Mouse (Mus musculus) A20 (cell line): Measurements from ENCODE around the gene Myocd.

Experiments used
- DNase-seq: peaks from one replicate; pipeline ENCODE4 v3.0.0-alpha.2; 2011; ENCODE audit warnings: low read depth, low spot score

The Myocd gene

DNA sequence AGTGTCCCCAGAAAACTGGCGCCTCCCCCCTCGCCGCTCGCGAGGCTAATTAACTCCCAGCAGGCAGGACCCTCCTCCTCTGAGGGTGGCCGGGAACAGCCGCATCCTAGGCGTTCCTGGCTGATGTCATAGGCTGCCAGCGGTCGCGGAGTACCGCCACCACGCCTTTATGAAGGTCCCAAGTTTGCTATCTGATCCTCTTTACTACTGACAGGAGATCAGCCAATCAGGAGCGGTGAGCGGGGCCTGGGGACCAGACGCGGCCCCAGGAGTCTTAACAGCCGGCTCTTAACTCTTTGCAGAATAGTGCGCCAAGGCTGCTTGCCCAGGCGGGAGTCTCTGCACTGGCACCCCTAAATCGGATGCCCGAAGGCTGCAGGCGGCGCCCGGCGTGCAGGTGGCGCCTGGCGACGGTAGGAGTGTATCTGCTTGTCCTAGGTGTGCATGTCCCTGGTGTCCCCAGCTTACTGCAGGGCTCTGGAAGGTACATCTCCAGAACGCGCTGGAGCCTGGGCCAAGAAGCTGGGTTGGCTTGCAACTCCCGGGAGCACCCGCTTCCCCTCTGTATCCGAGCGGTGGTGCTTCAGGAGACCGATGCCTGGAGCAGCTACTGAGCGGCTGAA is at the start of gene Myocd:
Myocd (minus strand) TSS at position 139 of the 623 bp plus-strand sequence.
- DNase-seq: no peak

DNA sequence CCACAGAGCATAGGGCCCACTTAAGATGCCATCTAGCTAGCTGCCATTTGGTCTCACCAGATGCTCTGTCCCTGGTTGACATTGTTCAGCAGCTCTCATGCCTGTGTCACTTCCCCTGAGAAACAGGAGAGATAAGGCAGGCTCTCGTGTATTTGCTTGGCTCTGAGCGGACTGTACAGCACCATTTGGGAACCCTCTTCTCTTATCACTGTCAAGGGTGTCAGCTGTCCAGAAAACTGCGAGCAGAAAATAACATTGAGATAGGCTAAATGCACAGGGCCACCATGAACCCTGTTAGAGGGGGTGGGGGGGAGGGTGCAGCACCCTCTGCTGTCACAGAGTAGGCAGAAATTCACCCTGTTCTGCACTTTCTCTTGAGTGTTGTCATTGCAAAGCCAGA is 34.0 kb upstream of the Myocd start:
- DNase-seq: no peak

DNA sequence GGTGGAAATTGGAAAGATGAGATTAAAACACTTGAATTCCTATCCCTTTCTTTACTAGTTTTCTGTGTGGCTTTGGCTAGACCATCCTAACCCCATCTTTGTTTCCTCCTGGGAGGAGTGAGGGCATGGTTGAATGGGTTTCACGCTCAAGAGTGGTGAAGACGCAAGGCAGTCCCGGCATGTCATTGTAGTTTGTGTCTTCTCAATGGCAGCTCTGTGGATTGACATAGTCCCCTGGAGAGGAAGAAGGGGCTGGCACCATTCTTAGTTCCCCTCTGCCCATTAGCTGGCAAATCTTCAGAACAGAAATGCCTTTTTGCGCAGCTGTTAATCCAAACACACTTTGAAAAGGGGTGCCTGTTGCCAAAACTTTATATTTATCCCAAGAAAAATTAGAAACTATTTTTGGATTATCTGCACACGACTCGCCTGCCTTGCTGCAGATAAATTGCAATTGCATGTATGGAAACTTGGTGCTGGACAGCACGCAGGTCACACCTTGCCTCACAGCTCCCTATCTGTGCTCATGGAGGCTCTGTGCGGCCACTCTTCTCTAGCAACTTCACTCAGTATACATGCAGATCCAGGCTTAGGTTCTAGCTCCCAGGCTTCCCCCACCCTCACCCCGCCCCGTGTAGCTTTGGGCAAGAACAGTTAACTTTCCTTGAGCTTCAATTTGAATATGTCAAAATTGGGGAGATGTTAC is 24.5 kb upstream of the Myocd start:
- DNase-seq: no peak

DNA sequence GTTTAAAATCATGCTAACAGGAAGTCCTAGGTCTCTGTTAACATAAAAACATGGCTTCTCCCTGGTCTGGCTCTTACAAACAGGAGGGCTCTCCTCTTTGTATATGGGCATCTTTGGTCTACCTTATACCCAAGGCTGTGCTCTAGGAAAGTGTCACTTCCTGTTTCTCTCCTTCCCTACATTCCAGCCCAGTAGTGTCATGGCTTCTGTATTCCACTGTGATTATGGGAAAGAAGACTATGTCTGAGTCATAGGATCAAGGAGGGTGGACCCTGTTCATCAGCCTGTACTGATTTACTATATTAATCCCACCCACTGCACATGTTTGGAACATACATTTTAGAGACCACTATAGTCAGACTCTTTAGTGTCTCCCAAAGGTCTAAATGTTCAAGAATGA is 23.2 kb upstream of the Myocd start:
- DNase-seq: no peak

DNA sequence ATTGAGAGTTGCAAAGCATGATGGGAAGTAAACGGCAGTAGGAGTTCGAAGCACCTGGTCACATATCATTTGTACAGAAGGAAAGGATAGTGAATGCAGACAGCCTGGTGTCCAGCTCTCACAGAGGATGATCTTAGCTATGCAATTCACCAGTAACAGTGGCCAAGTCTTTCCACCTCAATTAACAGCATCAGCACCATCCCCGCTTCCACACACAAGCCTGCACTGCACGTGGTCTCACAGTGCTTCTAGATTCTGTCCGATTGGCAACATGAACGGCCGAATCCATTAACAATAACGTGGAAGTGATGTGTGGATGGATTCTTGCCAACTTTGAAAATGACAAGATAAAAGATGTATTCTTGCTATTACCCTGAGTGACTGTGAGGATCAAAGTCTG is 17.9 kb upstream of the Myocd start:
- DNase-seq: no peak

DNA sequence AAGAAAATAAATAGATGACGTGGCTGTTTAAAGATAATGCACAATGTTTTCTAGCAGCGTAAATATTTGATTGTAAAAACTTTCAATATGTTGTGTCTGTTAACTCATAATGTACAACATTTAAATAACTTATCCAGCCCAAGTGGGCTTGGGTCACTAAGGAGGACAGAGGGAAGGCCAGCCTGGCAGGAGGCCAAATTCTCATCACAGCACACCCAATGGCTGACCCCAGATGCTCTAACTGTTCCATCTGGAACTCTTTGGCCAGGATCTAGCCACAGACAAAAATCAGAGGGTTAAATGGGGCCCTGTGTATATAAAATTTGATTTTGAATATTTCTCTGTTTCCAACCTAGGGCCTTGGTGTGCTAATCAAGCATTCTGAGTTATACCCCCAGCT is 16.4 kb upstream of the Myocd start:
- DNase-seq: no peak

DNA sequence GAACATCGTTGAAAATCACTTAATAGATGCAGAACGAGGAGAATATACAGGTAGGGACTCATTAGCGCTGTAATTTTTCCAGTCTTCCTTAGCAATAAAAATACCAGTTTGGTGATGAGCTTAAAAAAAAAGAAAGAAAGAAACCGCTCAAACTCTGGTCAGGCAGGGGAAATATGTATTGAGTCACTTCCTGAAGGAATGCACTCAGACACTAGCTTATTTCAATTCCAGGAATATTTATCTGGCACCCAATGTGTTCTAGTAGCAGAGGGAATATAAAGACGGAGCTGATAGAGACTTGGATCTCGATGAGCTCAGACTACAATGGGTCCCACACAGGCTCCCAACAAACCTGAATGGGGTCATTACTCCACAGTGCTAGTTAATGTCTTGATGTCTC is 5.7 kb upstream of the Myocd start:
- no peak for DNase-seq

DNA sequence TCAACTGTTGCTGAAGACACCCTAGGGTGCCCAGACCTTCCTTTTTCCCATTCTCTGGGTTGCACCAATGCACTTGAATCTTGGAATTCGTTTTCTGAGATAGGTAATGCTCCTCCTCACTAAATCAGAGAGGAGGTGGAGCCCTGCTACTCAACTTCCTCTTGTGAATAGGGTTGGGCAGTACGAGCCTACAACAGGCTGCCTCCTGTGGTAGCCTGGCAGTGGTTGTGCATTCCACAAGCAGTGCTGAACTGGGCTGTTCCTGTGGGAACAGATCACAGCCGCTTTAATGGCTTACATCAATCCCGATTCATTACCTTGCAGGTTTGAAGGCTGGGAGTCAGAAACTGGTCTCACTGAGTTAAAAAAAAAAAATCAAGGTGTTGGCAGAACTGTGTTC is 1.2 kb upstream of the Myocd start:
- no peak for DNase-seq

DNA sequence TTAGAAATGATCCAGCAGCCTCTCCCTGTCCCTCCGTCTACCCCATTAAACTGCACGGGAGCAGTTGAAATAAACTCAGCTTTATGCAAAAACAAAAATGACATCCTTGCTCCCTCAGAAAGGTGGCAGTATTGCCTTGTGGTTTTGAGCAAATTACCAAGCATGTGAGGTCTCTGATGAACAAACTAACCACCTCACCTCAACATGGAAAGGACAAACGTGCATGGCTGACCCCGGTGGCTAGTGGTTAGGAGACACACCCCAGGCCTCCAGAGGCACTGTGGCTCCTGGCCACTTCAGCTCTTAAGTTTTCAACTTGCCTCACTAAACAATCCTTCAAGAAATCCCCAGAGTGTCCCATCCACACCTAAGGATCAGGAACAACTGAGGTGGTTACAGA is 1.5 kb downstream of the Myocd start:
- no peak for DNase-seq

DNA sequence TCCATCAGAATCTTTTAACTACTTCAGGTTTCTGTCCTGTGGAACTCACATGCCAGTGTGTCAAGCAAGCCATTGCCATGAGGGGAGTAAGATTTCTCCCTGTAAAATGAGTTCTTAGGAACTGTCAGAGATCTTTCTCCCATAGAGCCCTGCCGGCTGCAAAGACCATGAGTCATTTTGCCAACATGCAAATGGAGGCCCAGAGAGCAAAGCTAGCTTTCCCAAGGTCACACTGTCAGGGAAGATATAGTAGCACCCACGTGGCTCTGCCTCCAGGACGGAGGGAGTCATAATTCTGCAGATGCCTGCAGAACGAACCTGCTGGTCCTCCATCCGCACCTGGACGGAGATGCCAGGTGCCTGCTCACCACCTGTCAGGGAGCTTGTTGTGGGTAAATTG is 6.3 kb downstream of the Myocd start:
- DNase-seq: no peak

DNA sequence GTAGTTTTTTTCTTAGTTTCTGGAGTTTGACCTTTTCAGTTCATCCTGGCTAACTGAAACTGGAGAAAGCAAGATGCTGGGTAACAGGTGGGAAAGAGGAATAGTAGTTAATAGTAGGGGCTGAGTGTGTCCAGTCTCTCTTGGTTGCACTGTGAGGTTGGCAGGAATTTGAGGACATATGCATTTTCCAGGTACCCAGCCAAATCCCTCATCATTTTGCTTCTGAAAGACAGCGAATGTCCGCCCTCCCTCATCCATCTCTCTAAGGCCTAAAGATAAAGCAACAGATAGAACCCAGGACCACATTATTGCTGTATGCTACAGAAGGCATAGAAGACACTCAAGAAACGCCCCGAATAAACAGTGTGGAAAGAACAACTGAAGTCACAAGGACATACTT is 10.8 kb downstream of the Myocd start:
- no peak for DNase-seq

DNA sequence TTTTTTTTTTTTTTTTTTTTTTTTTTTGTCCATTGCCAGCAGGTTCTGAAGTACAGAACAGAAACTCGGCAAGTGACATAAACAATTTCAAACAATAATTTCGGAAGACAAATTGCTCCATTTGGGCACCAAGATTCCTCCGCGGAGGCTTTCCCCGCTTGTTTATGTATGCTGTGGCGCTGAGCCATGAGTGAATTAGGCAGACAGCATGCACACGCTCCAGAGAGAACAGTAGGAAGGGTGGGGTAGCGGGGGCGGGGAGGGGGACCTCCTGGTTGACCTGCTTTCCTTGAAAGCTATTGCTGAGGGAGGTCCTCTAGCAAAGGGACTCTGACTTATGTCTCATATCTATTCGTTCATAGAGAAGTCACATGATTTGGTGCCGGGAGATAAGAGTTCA is 13.6 kb downstream of the Myocd start:
- no peak for DNase-seq

DNA sequence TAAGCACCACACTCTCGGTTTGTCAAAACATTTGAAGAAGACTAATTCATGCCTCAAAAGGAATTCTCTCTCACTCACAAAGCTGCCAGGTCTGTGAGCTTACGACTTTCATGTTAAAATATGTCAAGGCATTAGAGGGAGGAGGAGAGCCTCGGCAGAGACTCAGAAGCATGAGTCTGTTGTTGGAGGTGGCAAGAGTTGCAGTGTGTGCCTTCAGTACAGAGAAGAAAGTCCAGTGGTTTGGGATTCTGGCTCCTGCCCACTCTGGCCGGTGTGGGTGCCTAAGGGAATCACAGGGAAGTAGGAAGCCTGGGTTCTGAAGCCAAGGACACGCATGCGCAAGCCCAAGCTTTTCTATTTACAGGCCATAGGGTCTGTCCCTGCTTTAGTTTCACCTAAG is 14.2 kb downstream of the Myocd start:
- DNase-seq: no peak

DNA sequence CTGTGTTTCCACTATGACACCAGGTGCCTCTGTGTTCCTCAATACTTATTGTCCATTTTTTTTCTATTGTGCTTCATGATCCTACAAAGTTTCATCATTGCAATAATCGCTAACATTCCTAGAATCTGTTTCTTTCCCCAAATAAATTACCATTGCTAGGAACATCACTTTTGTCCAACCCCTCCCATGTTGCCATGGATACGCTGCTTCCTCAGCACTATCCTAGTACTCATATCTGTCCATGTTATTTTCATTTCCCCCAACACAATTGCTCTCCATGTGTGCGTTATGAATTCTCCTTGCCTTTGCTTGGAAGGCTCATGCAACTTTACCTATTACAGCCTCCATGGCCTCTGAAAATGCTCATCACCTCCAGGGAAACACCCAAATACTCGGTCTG is 19.4 kb downstream of the Myocd start:
- DNase-seq: no peak

DNA sequence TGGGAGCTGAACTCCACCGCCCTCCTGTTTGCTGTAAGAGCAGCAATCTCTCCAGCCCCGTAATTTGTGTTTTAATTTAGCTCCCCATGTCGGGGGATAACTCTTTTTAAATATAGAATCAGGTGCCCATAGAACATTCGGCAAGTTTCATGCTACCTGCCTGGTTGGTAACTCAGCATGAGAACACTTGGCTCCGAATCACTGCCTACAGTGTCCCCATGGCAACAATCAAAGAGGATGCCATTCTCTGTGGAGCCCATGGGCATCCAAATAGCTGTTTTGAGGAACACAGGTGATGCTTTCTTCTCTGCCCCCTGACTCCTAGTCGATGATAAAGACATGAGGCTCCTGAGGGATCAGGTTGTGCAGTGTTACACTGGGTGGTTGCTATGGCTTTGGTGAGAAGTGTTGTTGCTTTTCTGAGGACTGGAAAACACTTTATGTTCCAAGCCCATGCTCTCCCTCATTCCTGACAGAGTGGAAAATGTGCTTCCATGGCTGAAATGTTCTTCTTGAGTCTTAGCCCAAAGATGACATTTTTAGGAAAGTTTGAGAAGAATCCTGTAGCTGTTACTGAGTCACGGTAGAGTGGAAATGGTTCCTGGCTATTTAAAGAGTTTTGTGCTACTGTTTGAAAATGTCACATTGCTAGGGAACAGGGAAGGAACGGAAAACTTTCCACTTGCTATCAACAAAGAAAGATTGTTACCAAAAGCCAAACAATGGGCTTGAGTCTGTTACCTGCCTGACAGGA is 23.3 kb downstream of the Myocd start:
- no peak for DNase-seq

DNA sequence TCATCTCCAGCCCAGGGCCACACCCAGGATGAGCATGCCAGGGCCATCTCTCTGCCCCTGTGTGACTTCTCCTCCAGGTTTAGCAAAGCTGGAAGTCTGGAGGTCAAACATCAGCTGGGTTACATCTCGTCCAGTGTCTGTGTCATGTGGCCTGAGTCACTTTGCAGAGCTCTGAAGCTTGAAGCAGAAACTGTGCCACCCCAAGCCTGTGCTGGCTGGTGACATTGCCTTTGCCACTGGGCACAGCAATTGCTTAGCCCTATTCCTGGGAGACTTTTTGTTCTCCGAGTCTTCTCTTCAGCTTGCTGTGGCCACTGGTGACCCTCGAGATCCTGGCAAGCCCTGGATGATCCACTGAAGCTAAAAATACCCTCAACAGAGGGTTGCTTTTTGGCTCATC is 26.2 kb downstream of the Myocd start:
- no peak for DNase-seq

DNA sequence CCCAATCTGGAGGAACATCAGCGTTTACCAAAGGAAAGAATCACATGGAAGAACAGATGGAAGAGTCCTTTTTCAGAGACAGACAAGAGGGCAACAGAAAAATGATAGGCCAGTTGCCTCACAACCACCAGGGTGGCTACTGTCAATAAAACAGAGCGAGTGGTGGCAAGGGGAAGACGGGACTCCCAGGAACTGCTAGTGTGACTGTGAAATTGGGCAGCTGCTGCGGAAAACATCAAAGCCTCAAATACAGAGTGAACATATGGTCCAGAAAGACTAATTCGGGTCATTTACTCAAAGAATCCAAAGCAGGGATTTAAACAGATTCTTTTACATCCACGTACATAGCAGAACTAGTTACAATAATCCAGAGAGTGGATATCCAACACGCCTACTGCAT is 29.3 kb downstream of the Myocd start:
- DNase-seq: no peak

DNA sequence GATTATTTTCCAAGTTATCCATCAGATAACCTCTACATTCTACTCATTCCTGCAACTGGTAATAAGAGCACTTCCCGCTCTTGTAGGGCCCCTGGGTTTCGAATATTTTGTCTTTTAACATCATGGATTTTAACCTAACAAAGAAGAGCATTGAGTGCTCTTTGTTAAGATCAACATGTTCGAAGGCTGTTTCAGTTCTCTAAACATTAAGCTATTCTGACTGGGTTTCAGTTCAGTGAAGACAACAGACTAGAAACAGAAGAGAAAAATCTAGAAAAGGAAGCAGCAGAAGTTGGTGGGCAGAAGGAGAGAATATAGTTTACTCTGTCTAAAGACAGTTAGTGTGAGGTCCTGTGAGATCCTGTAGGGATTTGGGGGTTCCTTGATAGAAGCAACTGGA is 31.9 kb downstream of the Myocd start:
- no peak for DNase-seq

DNA sequence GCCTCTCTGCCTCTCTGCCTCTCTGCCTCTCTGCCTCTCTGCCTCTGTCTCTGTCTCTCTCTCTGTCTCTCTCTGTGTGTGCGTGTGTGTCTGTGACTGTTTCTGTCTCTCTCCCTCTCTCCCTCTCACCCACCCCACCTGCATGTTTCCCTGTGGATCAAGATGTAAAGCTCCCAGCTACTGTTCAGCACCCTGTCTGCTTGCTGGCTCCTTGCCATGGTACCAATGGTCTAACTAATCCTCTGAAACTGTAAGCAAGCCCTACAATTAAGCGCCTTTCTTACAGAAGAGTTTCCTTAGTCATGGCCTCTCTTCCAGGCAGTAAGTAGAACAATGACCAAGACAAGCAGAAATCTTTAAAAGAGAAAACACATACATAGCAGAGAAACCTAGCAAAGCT is 32.9 kb downstream of the Myocd start:
- no peak for DNase-seq

DNA sequence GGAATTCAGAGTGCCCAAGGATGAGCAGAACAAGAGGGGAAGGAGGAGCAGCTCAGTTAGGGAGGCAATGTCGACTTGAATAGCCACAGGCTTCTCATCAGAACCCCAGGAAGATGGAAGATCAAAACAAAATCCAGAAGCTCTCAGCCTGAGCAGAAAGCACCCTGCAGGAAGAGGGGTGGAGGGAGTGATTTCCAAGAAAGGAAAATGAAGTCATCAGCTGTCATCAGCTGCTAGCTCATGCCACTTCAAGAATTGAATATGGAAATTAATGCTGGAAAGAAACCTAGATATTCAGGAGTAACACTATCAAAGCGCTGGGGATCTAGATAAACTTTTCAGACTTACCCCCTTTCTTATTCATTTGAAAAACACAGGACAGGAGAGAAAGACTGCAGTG is 34.4 kb downstream of the Myocd start:
- no peak for DNase-seq

DNA sequence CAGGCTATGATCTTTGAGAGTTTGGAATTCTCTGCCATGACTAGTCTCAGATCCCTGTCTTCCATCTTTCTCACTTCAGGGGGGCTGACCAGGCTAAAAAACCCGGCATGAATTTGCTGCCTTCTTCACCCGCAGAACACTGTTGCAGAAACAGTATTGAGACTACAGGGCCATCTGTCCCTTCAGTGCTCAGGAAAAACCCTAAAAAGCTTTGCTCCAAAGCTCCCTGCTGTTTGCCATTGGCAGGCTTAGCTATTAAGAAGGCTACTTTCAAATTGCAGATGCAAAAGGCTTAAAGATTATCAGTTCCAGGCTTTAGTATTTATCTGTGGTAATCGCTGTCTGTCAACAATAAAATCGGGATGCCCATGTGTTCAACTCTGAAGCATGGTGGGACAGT is 38.0 kb downstream of the Myocd start:
- DNase-seq: no peak

DNA sequence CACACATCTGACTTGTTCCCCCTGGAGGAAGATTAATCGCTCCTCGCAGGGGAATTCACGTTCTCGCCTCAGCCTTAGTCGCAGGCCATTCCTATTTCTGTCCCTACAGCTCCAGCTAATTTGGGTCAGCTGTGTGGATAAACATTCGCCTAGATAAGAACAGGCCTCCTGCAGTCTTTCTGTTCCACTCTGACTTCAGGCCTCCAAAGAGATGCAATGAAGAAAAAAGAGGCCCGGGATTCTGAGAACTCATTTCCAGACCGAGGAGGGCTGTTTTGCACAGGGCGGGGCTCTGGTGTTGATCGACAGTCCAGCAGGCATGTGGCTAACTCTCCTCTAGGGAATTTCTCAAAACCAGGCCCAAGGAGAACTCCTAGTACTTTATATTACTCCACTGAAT is 43.0 kb downstream of the Myocd start:
- no peak for DNase-seq

DNA sequence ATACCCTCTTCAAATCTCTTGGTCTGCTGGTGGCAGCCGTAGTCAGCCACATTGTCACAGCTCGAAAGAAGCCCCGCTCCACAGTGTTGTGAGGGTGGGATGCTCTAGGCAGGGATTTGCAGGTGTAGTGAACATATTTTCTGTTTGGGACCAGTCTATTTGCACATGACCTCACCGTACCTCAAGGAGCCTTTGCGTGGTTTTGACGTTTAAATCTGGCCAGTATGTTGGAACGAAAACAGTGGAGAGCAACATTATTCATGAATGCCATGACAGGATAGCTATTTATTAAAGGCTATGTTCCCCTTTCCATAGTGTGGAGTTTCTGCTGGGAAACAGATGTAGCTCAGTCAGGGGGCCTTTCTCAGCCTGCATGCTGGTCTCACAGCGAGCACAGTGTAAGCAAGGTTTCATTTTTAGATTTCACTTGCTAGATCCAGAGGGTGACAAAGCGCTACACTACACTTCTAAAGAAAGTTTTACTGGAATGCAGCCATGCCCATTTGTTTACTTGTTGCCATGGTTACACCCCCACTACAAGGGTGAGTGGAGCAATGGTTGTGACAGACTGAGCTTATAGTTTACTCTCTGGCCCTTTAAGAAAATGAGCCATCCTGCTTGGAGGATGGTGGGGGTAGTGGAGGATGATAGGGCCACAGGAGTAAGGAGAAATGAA is 54.7 kb downstream of the Myocd start:
- no peak for DNase-seq
